Mouse (Mus musculus) CH12.LX (cell line): ENCODE results near the gene Nelfb. TPM values are rescaled to one million over a fixed set of nuclear protein-coding genes. Genes with fewer than 3 reads are reported as not detected.

ENCODE experiments used
- DNase-seq: peaks from one replicate; pipeline ENCODE4 v3.0.0-alpha.2; 2013; ENCODE audit errors: extremely low read depth
- H3K27ac ChIP-seq: 2 replicates; pipeline ENCODE4 v1.5.1; 2012; ENCODE audit warnings: low read depth, mild to moderate bottlenecking, control low read depth, moderate library complexity; ENCODE audit not compliant: insufficient read depth
- H3K27me3 ChIP-seq: replicated peaks from 2 replicates; pipeline ENCODE3; 2012; ENCODE audit warnings: inconsistent platforms
- H3K36me3 ChIP-seq, 2 experiments: replicated peaks in 1 of 2; 2 replicates each; pipeline versions ENCODE3 to v1.6.1; 2012; ENCODE audit warnings: inconsistent platforms in 1 of 2, low read length in 1 of 2, mild to moderate bottlenecking in 1 of 2, mixed read lengths in 1 of 2, moderate library complexity in 1 of 2; ENCODE audit not compliant: control insufficient read depth in 1 of 2, insufficient read depth in 1 of 2
- H3K4me1 ChIP-seq, 2 experiments: 2 replicates each; pipeline ENCODE4 v1.6.1; 2012; ENCODE audit warnings: inconsistent platforms in 1 of 2, moderate library complexity in 1 of 2; ENCODE audit not compliant: insufficient read depth in 2 of 2, control insufficient read depth in 1 of 2
- H3K4me2 ChIP-seq: 2 replicates; pipeline ENCODE4 v1.6.1; 2012; ENCODE audit warnings: low read depth, mild to moderate bottlenecking, control low read depth; ENCODE audit not compliant: poor library complexity, insufficient read depth, severe bottlenecking
- H3K4me3 ChIP-seq, 3 experiments: fragments of 150-350 bp in 1 of 3; sonication (generic) in 1 of 3; replicated peaks in 1 of 3; 2 replicates each; pipeline versions ENCODE3 to v1.5.1; 2011 to 2012; ENCODE audit warnings: low read depth in 2 of 3, low read length in 2 of 3, mild to moderate bottlenecking in 2 of 3, moderate library complexity in 2 of 3, control low read depth in 1 of 3, improper control_type of control experiment in 1 of 3, inconsistent platforms in 1 of 3, mixed read lengths in 1 of 3; ENCODE audit not compliant: poor library complexity in 1 of 3
- H3K79me2 ChIP-seq: replicated peaks from 2 replicates; pipeline ENCODE4 v1.6.1; 2012; ENCODE audit warnings: mild to moderate bottlenecking, moderate library complexity; ENCODE audit not compliant: control insufficient read depth, poor library complexity, insufficient read depth, severe bottlenecking; ENCODE audit errors: extremely low read depth
- H3K9ac ChIP-seq: 2 replicates; pipeline ENCODE4 v1.6.1; 2012; ENCODE audit warnings: low read depth, mild to moderate bottlenecking, control low read depth, moderate library complexity; ENCODE audit not compliant: insufficient read depth
- H3K9me3 ChIP-seq: replicated peaks from 2 replicates; pipeline ENCODE3; 2012; ENCODE audit warnings: low read length, inconsistent platforms, mixed read lengths
- BHLHE40 ChIP-seq: IDR thresholded peaks from 2 replicates; pipeline ENCODE4 v1.6.1; 2011; ENCODE audit warnings: mild to moderate bottlenecking, low read depth, low read length, improper control_type of control experiment
- CHD2 ChIP-seq: IDR thresholded peaks from 2 replicates; pipeline ENCODE4 v1.6.1; 2011; ENCODE audit warnings: low read length, improper control_type of control experiment
- CTCF ChIP-seq, 2 experiments: IDR thresholded peaks in 1 of 2; conservative IDR thresholded peaks in 1 of 2; 2 replicates each; pipeline ENCODE4 v1.5.1; 2011 to 2012; ENCODE audit warnings: low read depth in 2 of 2, low read length in 2 of 2, improper control_type of control experiment in 1 of 2, inconsistent platforms in 1 of 2, mild to moderate bottlenecking in 1 of 2, moderate library complexity in 1 of 2
- E2F4 ChIP-seq: IDR thresholded peaks from 2 replicates; pipeline ENCODE4 v1.6.1; 2011; ENCODE audit warnings: low read depth, low read length, improper control_type of control experiment; ENCODE audit not compliant: insufficient replicate concordance
- EP300 ChIP-seq: IDR thresholded peaks from 2 replicates; pipeline ENCODE4 v1.6.1; 2011; ENCODE audit warnings: low read length, improper control_type of control experiment
- GABPA ChIP-seq: IDR thresholded peaks from 2 replicates; pipeline ENCODE4 v1.6.1; 2012; ENCODE audit warnings: low read depth, low read length, improper control_type of control experiment, inconsistent platforms; ENCODE audit not compliant: insufficient replicate concordance
- IRF4 ChIP-seq: IDR thresholded peaks from 2 replicates; pipeline ENCODE4 v1.6.1; 2014; ENCODE audit warnings: low read depth, mild to moderate bottlenecking, inconsistent platforms, low read length, improper control_type of control experiment
- JUN ChIP-seq: IDR thresholded peaks from 2 replicates; pipeline ENCODE4 v1.6.1; 2011; ENCODE audit warnings: low read depth, mild to moderate bottlenecking, low read length, improper control_type of control experiment, moderate library complexity; ENCODE audit not compliant: insufficient read depth
- JUND ChIP-seq: conservative IDR thresholded peaks from 2 replicates; pipeline ENCODE4 v1.6.1; 2011; ENCODE audit warnings: low read depth, low read length, improper control_type of control experiment
- MAFK ChIP-seq: IDR thresholded peaks from 2 replicates; pipeline ENCODE4 v1.6.1; 2011; ENCODE audit warnings: low read length, improper control_type of control experiment; ENCODE audit not compliant: insufficient replicate concordance
- MAZ ChIP-seq: IDR thresholded peaks from 2 replicates; pipeline ENCODE4 v1.6.1; 2012; ENCODE audit warnings: low read depth, mild to moderate bottlenecking, inconsistent platforms, low read length, improper control_type of control experiment, moderate library complexity
- MEF2A ChIP-seq: IDR thresholded peaks from 2 replicates; pipeline ENCODE4 v1.6.1; 2014; ENCODE audit warnings: low read depth, mild to moderate bottlenecking, inconsistent platforms, low read length, improper control_type of control experiment, borderline replicate concordance
- MXI1 ChIP-seq: IDR thresholded peaks from 2 replicates; pipeline ENCODE4 v1.6.1; 2011; ENCODE audit warnings: mild to moderate bottlenecking, low read depth, low read length, improper control_type of control experiment
- MYC ChIP-seq: IDR thresholded peaks from 2 replicates; pipeline ENCODE4 v1.6.1; 2011; ENCODE audit warnings: low read depth, mild to moderate bottlenecking, improper control_type of control experiment, low read length
- NRF1 ChIP-seq: IDR thresholded peaks from 2 replicates; pipeline ENCODE4 v1.6.1; 2014; ENCODE audit warnings: low read depth, mild to moderate bottlenecking, inconsistent platforms, low read length, improper control_type of control experiment, moderate library complexity
- POLR2A ChIP-seq: IDR thresholded peaks from 2 replicates; pipeline ENCODE4 v1.6.1; 2011; ENCODE audit warnings: low read depth, mild to moderate bottlenecking, improper control_type of control experiment, low read length
- RAD21 ChIP-seq: IDR thresholded peaks from 2 replicates; pipeline ENCODE4 v1.6.1; 2011; ENCODE audit warnings: low read depth, mild to moderate bottlenecking, low read length, improper control_type of control experiment, moderate library complexity
- SIN3A ChIP-seq: IDR thresholded peaks from 2 replicates; pipeline ENCODE4 v1.6.1; 2012; ENCODE audit warnings: low read length, improper control_type of control experiment, inconsistent platforms
- TBP ChIP-seq: conservative IDR thresholded peaks from 2 replicates; pipeline ENCODE4 v1.6.1; 2011; ENCODE audit warnings: low read depth, low read length, improper control_type of control experiment
- UBTF ChIP-seq: IDR thresholded peaks from 2 replicates; pipeline ENCODE4 v1.6.1; 2012; ENCODE audit warnings: low read depth, mild to moderate bottlenecking, inconsistent platforms, low read length, improper control_type of control experiment, moderate library complexity
- USF1 ChIP-seq: IDR thresholded peaks from 2 replicates; pipeline ENCODE4 v1.6.1; 2014; ENCODE audit warnings: low read depth, mild to moderate bottlenecking, inconsistent platforms, low read length, improper control_type of control experiment
- USF2 ChIP-seq: conservative IDR thresholded peaks from 2 replicates; pipeline ENCODE4 v1.6.1; 2011; ENCODE audit warnings: low read depth, low read length, improper control_type of control experiment
- ZKSCAN1 ChIP-seq: IDR thresholded peaks from 2 replicates; pipeline ENCODE4 v1.6.1; 2012; ENCODE audit warnings: low read depth, inconsistent platforms, low read length, improper control_type of control experiment, borderline replicate concordance
- ZMIZ1 ChIP-seq: IDR thresholded peaks from 2 replicates; pipeline ENCODE4 v1.6.1; 2012; ENCODE audit warnings: low read depth, mild to moderate bottlenecking, inconsistent platforms, low read length, improper control_type of control experiment
- dilution Hi-C: fragments of 300-500 bp; cut with MboI; formaldehyde crosslinking; loops from 2 replicates; pipeline ENCODE4 v1.14.3; 2020; ENCODE audit warnings: low sequenced_read_pairs; ENCODE audit not compliant: extremely low pct_unique_long_range_greater_than_20kb, extremely low pct_ligation_motif_present
- in situ Hi-C: fragments of 300-500 bp; cut with MboI; formaldehyde crosslinking; loops from 3 replicates; pipeline ENCODE4 v1.14.3; 2019; ENCODE audit warnings: low sequenced_read_pairs, low pct_ligation_motif_present, low pct_unique_long_range_greater_than_20kb, mixed read lengths
- polyA plus RNA-seq: library from polyadenylated mRNA; unstranded; fragments of >175 nt; gene quantifications from 2 replicates; pipeline ENCODE4 v1.2.1, GENCODE M21; 2012; ENCODE audit warnings: low read depth; ENCODE audit not compliant: insufficient read length
- total RNA-seq, 2 experiments: library from RNA; depleted of rRNA; stranded (reverse); fragments of 300-350 nt in 1 of 2; fragments of >200 nt in 1 of 2; gene quantifications; 2 replicates each; pipeline ENCODE4 v1.2.3; 2012 to 2014

Nelfb gene
- total and polyA plus RNA-seq, 3 experiments: 53.6 to 58.0 (median 57.0) TPM

DNA sequence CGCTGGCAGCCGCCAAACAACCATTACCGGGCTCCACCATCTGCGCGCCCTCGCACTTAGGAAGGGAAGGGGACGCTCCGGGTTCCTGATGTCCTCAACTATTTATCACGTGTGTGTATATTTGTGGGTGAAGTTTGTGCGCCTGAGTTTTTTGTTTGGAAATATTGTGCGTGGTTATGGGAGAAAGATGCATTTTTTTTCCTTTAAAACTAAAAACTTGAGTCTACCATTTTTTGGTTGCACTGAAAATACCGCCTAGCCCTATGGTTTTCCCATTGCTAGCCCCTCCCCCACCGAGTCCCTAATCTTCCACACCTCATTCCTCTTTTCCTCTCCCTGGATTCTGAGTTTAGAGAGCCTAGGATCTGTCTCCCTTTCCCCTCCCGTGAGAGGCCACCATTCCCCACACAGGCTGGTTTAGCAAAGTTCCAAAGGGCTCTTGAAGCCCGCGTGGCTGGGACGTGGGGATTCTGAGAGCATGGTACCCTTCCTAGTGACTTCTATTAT lies 29.3 kb downstream of the Nelfb start:
- Histone ChIP-seq H3K27me3 (peaks cover 84% of the 10 kb centered on the region), H3K9me3 (peaks cover 11% of the 10 kb centered on the region), H3K4me1 (peaks cover 20 to 43% of the 10 kb centered on the region in 2 experiments), H3K4me2 (peak overlapping the region; percentile 71), H3K9ac (peak overlapping the region; percentile 50), H3K27ac (no peak overlapping the region), H3K36me3 (no peaks in the 10 kb centered on the region), H3K79me2 (no peaks in the 10 kb centered on the region), H3K4me3 (peak overlapping the region in 2 of 3 experiments; percentile 46 to 70)
- 0 out of 2 replicates have a peak, but pooled peaks have one; percentile 26 for TF ChIP-seq POLR2A
- no peak for TF ChIP-seq MAFK
- peak; percentile 38; the same call in 1 of the 2 replicates for TF ChIP-seq BHLHE40
- TF ChIP-seq TBP: 0 out of 2 replicates have a peak, but pooled peaks have one; percentile 10
- no peak for TF ChIP-seq JUN
- 0 out of 2 replicates have a peak, but pooled peaks have one; percentile 41 for TF ChIP-seq E2F4
- no peak for TF ChIP-seq ZKSCAN1
- TF ChIP-seq UBTF: peak; percentile 11; the same call in 1 of the 2 replicates
- no peak for TF ChIP-seq RAD21
- peak; percentile 56 for TF ChIP-seq MXI1
- peak; percentile 71 for TF ChIP-seq SIN3A
- peak; percentile 41; the same call in 1 of the 2 replicates for TF ChIP-seq MYC
- TF ChIP-seq EP300: no peak
- no peak; the same call in 1 of the 2 replicates for TF ChIP-seq CHD2
- in situ Hi-C loops (no loop called here), dilution Hi-C loops (no loop called here)
- DNase-seq: no peak

DNA sequence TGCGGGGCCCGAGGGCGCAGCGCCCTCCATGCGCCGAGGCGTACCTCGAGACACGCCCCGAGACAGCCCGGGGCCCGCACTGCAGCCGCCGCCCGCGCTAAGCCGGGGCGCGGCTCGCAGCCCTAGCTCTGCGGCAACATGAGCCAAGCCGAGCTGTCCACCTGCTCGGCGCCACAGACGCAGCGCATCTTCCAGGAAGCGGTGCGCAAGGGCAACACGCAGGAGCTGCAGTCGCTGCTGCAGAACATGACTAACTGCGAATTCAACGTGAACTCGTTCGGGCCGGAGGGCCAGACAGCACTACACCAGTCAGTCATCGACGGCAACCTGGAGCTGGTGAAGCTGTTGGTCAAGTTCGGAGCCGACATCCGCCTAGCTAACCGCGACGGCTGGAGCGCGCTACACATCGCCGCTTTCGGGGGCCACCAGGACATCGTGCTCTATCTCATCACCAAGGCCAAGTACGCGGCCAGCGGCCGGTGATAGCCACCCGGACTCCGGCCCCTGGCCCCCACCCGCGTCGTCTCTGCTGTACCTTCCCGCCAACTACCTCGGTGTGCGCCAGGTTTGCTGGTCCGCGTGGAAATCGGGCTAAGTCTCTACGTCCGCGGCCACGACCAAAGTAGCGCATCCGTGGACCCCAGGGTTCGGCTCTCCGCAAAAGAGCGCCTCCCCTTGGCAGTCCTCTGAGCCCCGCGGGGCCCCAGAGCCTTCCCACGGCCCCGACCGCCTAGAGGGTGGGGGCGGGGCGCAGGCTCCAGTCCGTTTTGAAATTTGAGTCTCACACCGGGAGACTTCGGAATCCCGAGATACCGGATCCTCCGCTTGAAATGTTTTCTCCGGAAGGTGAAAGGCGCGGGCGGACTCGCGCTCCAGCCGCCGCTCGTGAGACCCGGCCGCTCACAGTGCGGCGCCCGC lies 30.1 kb downstream of the Nelfb start:
- peak overlapping the region; percentile 72 for H3K27ac ChIP-seq
- TF ChIP-seq ZMIZ1 (no peak), MAZ (peak; percentile 32; the same call in 1 of the 2 replicates), MEF2A (0 out of 2 replicates have a peak, but pooled peaks have one; percentile 12), JUN (no peak), BHLHE40 (no peak), UBTF (peak; percentile 46; the same call in 1 of the 2 replicates), CTCF (conservative IDR thresholded peaks at IDR 0.05 in 1 of 2, IDR thresholded peaks at IDR 0.05 in 1 of 2; ENCODE audit: low read depth in 2 of 2, low read length in 2 of 2) (peak in 1 of 2 experiments; percentile 43; a peak in 2 of 4 replicates), MXI1 (peak; percentile 83), USF1 (no peak), IRF4 (peak; percentile 31; the same call in 1 of the 2 replicates), USF2 (no peak), EP300 (no peak), RAD21 (no peak), NRF1 (peak; percentile 38; the same call in 1 of the 2 replicates), CHD2 (peak; percentile 64; the same call in 1 of the 2 replicates), MYC (no peak), GABPA (no peak), JUND (no peak)
- TF ChIP-seq, all 38 proteins: peak for 8
- Histone ChIP-seq H3K4me3 (peak overlapping the region; percentile 41 to 70 (median 46)), H3K4me1 (peaks cover 15 to 38% of the 10 kb centered on the region in 2 experiments), H3K36me3 (no peaks in the 10 kb centered on the region), H3K27me3 (peaks cover 88% of the 10 kb centered on the region), H3K4me2 (peak overlapping the region; percentile 71), H3K9me3 (peaks cover 11% of the 10 kb centered on the region), H3K79me2 (no peaks in the 10 kb centered on the region), H3K9ac (peak overlapping the region; percentile 50)
- DNase-seq: no peak
- in situ Hi-C loops (no loop called here), dilution Hi-C loops (no loop called here)
